Mouse (Mus musculus) thymus, postnatal 25 days (tissue): ENCODE data around the gene Plcxd1.
"Not testable (repeated sequence)": the region's sequence is repeated elsewhere in the genome, so short reads cannot be mapped to it uniquely, and the experiment has no call there.

Experiments
- DNase-seq: peaks from one replicate; pipeline ENCODE4 v3.0.0; 2022

The Plcxd1 gene

GRCm38 (mm10) chr5:110107581-110108304, 8.0 kb downstream of the Plcxd1 start, which contains the start of gene Gtpbp6:
Gtpbp6 (minus strand) TSS chr5:110108197.
- DNase-seq, result peak; percentile 94

GRCm38 (mm10) chr5:110108305-110108628, 8.5 kb downstream of the Plcxd1 start:
- no peak for DNase-seq

GRCm38 (mm10) chr5:110109991-110110441, 10.2 kb downstream of the Plcxd1 start, which contains the start of gene Zfp605:
Zfp605 (plus strand) TSS chr5:110110092.
- DNase-seq, result peak; percentile 87

- DNase-seq, result not testable (repeated sequence)
Measured at GRCm38 (mm10) chr5:110122380-110122779, 22.6 kb downstream of the Plcxd1 start.

- peak; percentile 99 for DNase-seq
Measured at GRCm38 (mm10) chr5:110135293-110136086, 35.7 kb downstream of the Plcxd1 start, which contains the start of gene Chfr. Chfr (plus strand) TSS chr5:110135842.

GRCm38 (mm10) chr5:110136087-110136464, 36.3 kb downstream of the Plcxd1 start:
- DNase-seq, result no peak

GRCm38 (mm10) chr5:110137816-110138215, 38.0 kb downstream of the Plcxd1 start:
- DNase-seq, result no peak

GRCm38 (mm10) chr5:110139325-110139724, 39.6 kb downstream of the Plcxd1 start:
- DNase-seq, result no peak

GRCm38 (mm10) chr5:110140424-110140823, 40.7 kb downstream of the Plcxd1 start:
- DNase-seq, result no peak

GRCm38 (mm10) chr5:110142309-110142708, 42.5 kb downstream of the Plcxd1 start:
- no peak for DNase-seq

GRCm38 (mm10) chr5:110143007-110143406, 43.2 kb downstream of the Plcxd1 start:
- peak; percentile 30 for DNase-seq
